ENCODE assay signal across 11 mouse cellular contexts in genomic region chr19:24475281-24475680, GRCm38 (mm10). TPM values are rescaled to one million over a fixed set of nuclear protein-coding genes. Genes with fewer than 3 reads are reported as not detected.
DNase-seq lines count a peak whose midpoint lies in the region; ATAC-seq and TF ChIP-seq lines count a peak whose summit lies in the region.
"Had no signal": no experiment of that assay in that cellular context is flagged by ENCODE, and none has a peak within 500 bp of the region (broad histone marks: within the 10 kb centered on the region; RNA-seq: fewer than 3 reads in every experiment).

No protein-coding gene starts in this region.

- 44% methylated on average over 6 of the region's 6 CpGs for WGBS in heart, embryonic 11.5 days (ENCODE audit: insufficient replicate concordance)
- WGBS in liver, embryonic 11.5 days, result 72% methylated on average over 6 of the region's 6 CpGs
- 84% methylated on average over 6 of the region's 6 CpGs for whole genome bisulfite sequencing in forebrain, embryonic 13.5 days
- 70% methylated on average over 6 of the region's 6 CpGs for WGBS in liver, postnatal 0 days (ENCODE audit: insufficient replicate concordance)

- ATAC-seq in heart, embryonic 11.5 days (replicated peaks; ENCODE audit: insufficient number of reproducible peaks, low FRiP score, low TSS enrichment), result no peak
- no peak for ATAC-seq in liver, embryonic 11.5 days (replicated peaks; ENCODE audit: low FRiP score)
- no peak for ATAC-seq in forebrain, embryonic 13.5 days
- ATAC-seq in liver, postnatal 0 days, result no peak
- ATAC-seq: inflammation-experienced regulatory T-cells, adult 6 months had no signal

- H3K27ac ChIP-seq in heart, embryonic 11.5 days (ENCODE audit: low read depth, low read length), result no peak overlapping the region
- H3K27ac ChIP-seq in liver, embryonic 11.5 days (ENCODE audit: low read depth, low read length), result no peak overlapping the region
- no peak overlapping the region for H3K27ac ChIP-seq in forebrain, embryonic 13.5 days
- no peak overlapping the region for H3K27ac ChIP-seq in liver, postnatal 0 days (ENCODE audit: low read depth)
- H3K27ac ChIP-seq: lung, embryonic 15.5 days had no signal

- no peaks in the 10 kb centered on the region for H3K9me3 ChIP-seq in heart, embryonic 11.5 days (replicated peaks; ENCODE audit: control insufficient read depth, low read length)
- H3K9me3 ChIP-seq in liver, embryonic 11.5 days (ENCODE audit: control insufficient read depth, low read length), result no peaks in the 10 kb centered on the region
- no peaks in the 10 kb centered on the region for H3K9me3 ChIP-seq in forebrain, embryonic 13.5 days (replicated peaks)
- H3K9me3 ChIP-seq in liver, postnatal 0 days (ENCODE audit: low read length), result no peaks in the 10 kb centered on the region
- H3K9me3 ChIP-seq: lung, embryonic 15.5 days had no signal

- peak overlapping the region; percentile 49 for H3K4me2 ChIP-seq in heart, embryonic 11.5 days
- H3K4me2 ChIP-seq in liver, embryonic 11.5 days, result peak overlapping the region; percentile 45; the same call in 1 of the 2 replicates
- H3K4me2 ChIP-seq in forebrain, embryonic 13.5 days, result peak overlapping the region; percentile 34
- H3K4me2 ChIP-seq in liver, postnatal 0 days (ENCODE audit: low read depth, low read length), result peak overlapping the region; percentile 49

- H3K27me3 ChIP-seq in heart, embryonic 11.5 days (ENCODE audit: control insufficient read depth, insufficient read depth, low read length), result no peaks in the 10 kb centered on the region
- no peaks in the 10 kb centered on the region for H3K27me3 ChIP-seq in liver, embryonic 11.5 days (replicated peaks; ENCODE audit: control insufficient read depth, insufficient read depth, low read length)
- H3K27me3 ChIP-seq in forebrain, embryonic 13.5 days, result no peaks in the 10 kb centered on the region
- no peaks in the 10 kb centered on the region for H3K27me3 ChIP-seq in liver, postnatal 0 days (ENCODE audit: insufficient read depth, low read length)
- H3K27me3 ChIP-seq: lung, embryonic 15.5 days had no signal

- H3K36me3 ChIP-seq in heart, embryonic 11.5 days (ENCODE audit: control insufficient read depth, insufficient read depth, low read length), result no peaks in the 10 kb centered on the region; the same call in 1 of the 2 replicates
- no peaks in the 10 kb centered on the region for H3K36me3 ChIP-seq in liver, embryonic 11.5 days (ENCODE audit: control insufficient read depth, insufficient read depth, low read length)
- H3K36me3 ChIP-seq in forebrain, embryonic 13.5 days (ENCODE audit: poor library complexity, severe bottlenecking), result no peaks in the 10 kb centered on the region
- no peaks in the 10 kb centered on the region for H3K36me3 ChIP-seq in liver, postnatal 0 days (replicated peaks; ENCODE audit: insufficient read depth, low read length)
- H3K36me3 ChIP-seq: lung, embryonic 15.5 days had no signal

- H3K4me3 ChIP-seq in heart, embryonic 11.5 days (ENCODE audit: low read depth, low read length), result no peak overlapping the region
- no peak overlapping the region for H3K4me3 ChIP-seq in liver, embryonic 11.5 days (ENCODE audit: low read depth, low read length)
- H3K4me3 ChIP-seq in forebrain, embryonic 13.5 days, result no peak overlapping the region; the same call in 1 of the 2 replicates
- H3K4me3 ChIP-seq in liver, postnatal 0 days (ENCODE audit: low read depth, low read length), result peak overlapping the region; percentile 87; the same call in 1 of the 2 replicates
- H3K4me3 ChIP-seq: lung, embryonic 15.5 days had no signal

- H3K9ac ChIP-seq in heart, embryonic 11.5 days (ENCODE audit: low read depth, low read length), result no peak overlapping the region
- H3K9ac ChIP-seq in liver, embryonic 11.5 days (ENCODE audit: low read depth, low read length), result no peak overlapping the region
- H3K9ac ChIP-seq in forebrain, embryonic 13.5 days, result 0 out of 2 replicates have a peak overlapping the region, but pooled peaks have one; percentile 21
- H3K9ac ChIP-seq in liver, postnatal 0 days (replicated peaks), result no peak overlapping the region
- H3K9ac ChIP-seq: lung, embryonic 15.5 days had no signal

- peaks cover 14% of the 10 kb centered on the region for H3K4me1 ChIP-seq in heart, embryonic 11.5 days (ENCODE audit: control insufficient read depth, insufficient read depth, low read length)
- H3K4me1 ChIP-seq in liver, embryonic 11.5 days (replicated peaks; ENCODE audit: control insufficient read depth, insufficient read depth, low read length), result 0 out of 2 replicates have a peak, but pooled peaks cover 2% of the 10 kb centered on the region
- peaks cover 27% of the 10 kb centered on the region for H3K4me1 ChIP-seq in forebrain, embryonic 13.5 days
- peaks cover 16% of the 10 kb centered on the region for H3K4me1 ChIP-seq in liver, postnatal 0 days (ENCODE audit: insufficient read depth)

- no peak for DNase-seq in heart, adult 9 months (ENCODE audit: low spot score in 2 of 2)
- peak; percentile 23 for DNase-seq in liver, embryonic 11.5 days (ENCODE audit: low spot score)
- DNase-seq in liver, result no peak
- DNase-seq in liver, postnatal 0 days, result no peak
- DNase-seq in embryo, embryonic 11 days, result no peak
- no peak for DNase-seq in spleen, postnatal 4 days (ENCODE audit: low spot score in 2 of 2)
- DNase-seq: thymus, postnatal 36 days had no signal

- no peak for TF ChIP-seq EP300 in liver, postnatal 0 days (IDR thresholded peaks at IDR 0.05; ENCODE audit: low read depth)

- TF ChIP-seq CTCF in liver, postnatal 0 days (IDR thresholded peaks at IDR 0.05; ENCODE audit: low read depth), result no peak

RNA-seq across cellular contexts. Expression of gene Fam122a, which starts 1.9 kb away (rescaled TPM):
- polyA plus RNA-seq in heart, embryonic 11.5 days (2014; fragmentation: Nextera tagmentation; extraction: Ambion mirVana), result 42.6 and 43.5 TPM in 2 replicates
- 40.1 and 40.3 TPM in 2 replicates for polyA plus RNA-seq in liver, embryonic 11.5 days (2014; fragmentation: Nextera tagmentation; extraction: Ambion mirVana)
- 49.0 and 50.8 TPM in 2 replicates for polyA plus RNA-seq in forebrain, embryonic 13.5 days (2015; fragmentation: Nextera tagmentation; extraction: Ambion mirVana)
- polyA plus RNA-seq in liver, postnatal 0 days (2015; fragmentation: Nextera tagmentation; extraction: Ambion mirVana), result 28.6 and 30.6 TPM in 2 replicates
